Mouse (Mus musculus): ENCODE measurements around the gene Med28.

The Med28 gene

GRCm38 (mm10) chr5:45519960-45520808, at the start of gene Med28:
Gene Med28, plus strand, starts transcription at chr5:45520229.
- peak; percentile 93 to 94 for DNase-seq

- no peak for DNase-seq
Measured at GRCm38 (mm10) chr5:45472880-45473450, 47.1 kb upstream of the Med28 start.

- DNase-seq: no peak
Measured at GRCm38 (mm10) chr5:45473521-45473920, 46.5 kb upstream of the Med28 start.

- DNase-seq: peak; percentile 61 to 67
Measured at GRCm38 (mm10) chr5:45474215-45474614, 45.8 kb upstream of the Med28 start.

- DNase-seq: no peak
Measured at GRCm38 (mm10) chr5:45474758-45475157, 45.3 kb upstream of the Med28 start.

GRCm38 (mm10) chr5:45475771-45476170, 44.3 kb upstream of the Med28 start:
- DNase-seq: no peak

- no peak for DNase-seq
Measured at GRCm38 (mm10) chr5:45476288-45476687, 43.7 kb upstream of the Med28 start.

GRCm38 (mm10) chr5:45477601-45478000, 42.4 kb upstream of the Med28 start:
- DNase-seq: no peak

GRCm38 (mm10) chr5:45480066-45480465, 40.0 kb upstream of the Med28 start:
- DNase-seq: no peak

GRCm38 (mm10) chr5:45481125-45481524, 38.9 kb upstream of the Med28 start:
- DNase-seq: no peak

GRCm38 (mm10) chr5:45482607-45483006, 37.4 kb upstream of the Med28 start:
- DNase-seq: no peak

GRCm38 (mm10) chr5:45483654-45484053, 36.4 kb upstream of the Med28 start:
- no peak for DNase-seq

GRCm38 (mm10) chr5:45491776-45492175, 28.3 kb upstream of the Med28 start:
- no peak for DNase-seq

- DNase-seq: peak; percentile 98
Measured at GRCm38 (mm10) chr5:45493191-45494092, 26.6 kb upstream of the Med28 start, which contains the start of gene Lap3. Gene Lap3, plus strand, starts transcription at chr5:45493374.

- DNase-seq: peak in 1 of 2 experiments; percentile 7
Measured at GRCm38 (mm10) chr5:45494093-45494755, 25.8 kb upstream of the Med28 start.

- DNase-seq: no peak
Measured at GRCm38 (mm10) chr5:45495429-45495975, 24.5 kb upstream of the Med28 start.

GRCm38 (mm10) chr5:45496042-45496441, 24.0 kb upstream of the Med28 start:
- DNase-seq: no peak

GRCm38 (mm10) chr5:45496479-45496878, 23.6 kb upstream of the Med28 start:
- no peak for DNase-seq

- DNase-seq: no peak
Measured at GRCm38 (mm10) chr5:45496930-45497550, 23.0 kb upstream of the Med28 start.

- no peak for DNase-seq
Measured at GRCm38 (mm10) chr5:45497564-45497963, 22.5 kb upstream of the Med28 start.

- no peak for DNase-seq
Measured at GRCm38 (mm10) chr5:45510071-45510470, 10.0 kb upstream of the Med28 start.

GRCm38 (mm10) chr5:45512908-45513307, 7.1 kb upstream of the Med28 start:
- DNase-seq: no peak
